Mouse (Mus musculus): ENCODE measurements at regions not wholly inside any gene's neighbourhood (a gene's known extent, or its start where the extent isn't known, plus 50 kb on each side); places are given as distances from the start of the nearest gene placed in this dataset.

DNA sequence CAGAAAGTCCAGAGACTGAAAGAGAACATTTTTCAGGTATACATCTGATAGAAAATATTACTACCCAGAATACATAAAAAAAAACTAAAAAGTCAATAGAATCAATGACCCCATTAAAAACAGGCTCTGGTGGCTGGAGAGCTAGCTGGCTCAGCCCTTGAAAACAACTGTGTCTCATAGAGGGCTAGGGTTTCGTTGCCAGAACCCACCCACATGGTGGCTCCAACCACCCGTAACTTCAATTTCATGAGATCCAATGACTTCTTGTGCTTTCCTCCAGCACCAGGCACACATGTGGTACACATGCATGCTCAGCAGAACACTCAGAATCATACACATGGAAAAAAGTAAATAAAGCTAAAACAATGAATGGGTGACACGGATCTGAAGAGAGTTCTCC is 143.6 kb upstream of the Akirin2 start:
- Histone ChIP-seq H3K9ac (ENCODE audit: insufficient read depth, low read depth) (no peak overlapping the region), H3K4me2 (ENCODE audit: insufficient read depth, low read depth, poor library complexity, severe bottlenecking) (no peak overlapping the region), H3K27me3 (replicated peaks) (no peaks in the 10 kb centered on the region), H3K79me2 (replicated peaks; ENCODE audit: control insufficient read depth, extremely low read depth, insufficient read depth, poor library complexity, severe bottlenecking) (no peaks in the 10 kb centered on the region), H3K4me3 (replicated peaks in 1 of 3; ENCODE audit: low read depth in 2 of 3, low read length in 2 of 3, poor library complexity in 1 of 3) (no peak overlapping the region), H3K9me3 (replicated peaks; ENCODE audit: low read length) (no peaks in the 10 kb centered on the region), H3K4me1 (ENCODE audit: control insufficient read depth in 1 of 2, insufficient read depth in 2 of 2) (no peaks in the 10 kb centered on the region), H3K36me3 (replicated peaks in 1 of 2; ENCODE audit: control insufficient read depth in 1 of 2, insufficient read depth in 1 of 2, low read length in 1 of 2) (no peaks in the 10 kb centered on the region), H3K27ac (ENCODE audit: insufficient read depth, low read depth) (no peak overlapping the region)
- DNase-seq (ENCODE audit: extremely low read depth): no peak
- dilution Hi-C loops (cut with MboI; ENCODE audit: extremely low pct_ligation_motif_present, extremely low pct_unique_long_range_greater_than_20kb, low sequenced_read_pairs) (no loop called here), in situ Hi-C loops (cut with MboI; ENCODE audit: low pct_ligation_motif_present, low pct_unique_long_range_greater_than_20kb, low sequenced_read_pairs) (no loop called here)
- TF ChIP-seq KAT2A (IDR thresholded peaks at IDR 0.05; ENCODE audit: insufficient replicate concordance, low read length): no peak
- TF ChIP-seq NRF1 (IDR thresholded peaks at IDR 0.05; ENCODE audit: low read depth, low read length): no peak
- no peak for TF ChIP-seq PAX5 (IDR thresholded peaks at IDR 0.05; ENCODE audit: low read length)
- TF ChIP-seq ETS1 (conservative IDR thresholded peaks at IDR 0.05; ENCODE audit: low read depth, low read length): no peak
- TF ChIP-seq IRF4 (IDR thresholded peaks at IDR 0.05; ENCODE audit: low read depth, low read length): no peak
- TF ChIP-seq MAZ (IDR thresholded peaks at IDR 0.05; ENCODE audit: low read depth, low read length): no peak
- no peak for TF ChIP-seq JUND (conservative IDR thresholded peaks at IDR 0.05; ENCODE audit: low read depth, low read length)
- TF ChIP-seq CHD2 (IDR thresholded peaks at IDR 0.05; ENCODE audit: low read length): no peak
- no peak for TF ChIP-seq SMC3 (IDR thresholded peaks at IDR 0.05; ENCODE audit: low read depth, low read length)
- TF ChIP-seq RCOR1 (conservative IDR thresholded peaks at IDR 0.05; ENCODE audit: low read depth, low read length): no peak
- TF ChIP-seq E2F4 (IDR thresholded peaks at IDR 0.05; ENCODE audit: insufficient replicate concordance, low read depth, low read length): no peak
- TF ChIP-seq ELF1 (IDR thresholded peaks at IDR 0.05; ENCODE audit: low read depth, low read length): no peak
- no peak for TF ChIP-seq MAFK (IDR thresholded peaks at IDR 0.05; ENCODE audit: insufficient replicate concordance, low read length)
- TF ChIP-seq NELFE (IDR thresholded peaks at IDR 0.05; ENCODE audit: low read depth, low read length): no peak
- no peak for TF ChIP-seq USF2 (conservative IDR thresholded peaks at IDR 0.05; ENCODE audit: low read depth, low read length)
- no peak for TF ChIP-seq UBTF (IDR thresholded peaks at IDR 0.05; ENCODE audit: low read depth, low read length)

DNA sequence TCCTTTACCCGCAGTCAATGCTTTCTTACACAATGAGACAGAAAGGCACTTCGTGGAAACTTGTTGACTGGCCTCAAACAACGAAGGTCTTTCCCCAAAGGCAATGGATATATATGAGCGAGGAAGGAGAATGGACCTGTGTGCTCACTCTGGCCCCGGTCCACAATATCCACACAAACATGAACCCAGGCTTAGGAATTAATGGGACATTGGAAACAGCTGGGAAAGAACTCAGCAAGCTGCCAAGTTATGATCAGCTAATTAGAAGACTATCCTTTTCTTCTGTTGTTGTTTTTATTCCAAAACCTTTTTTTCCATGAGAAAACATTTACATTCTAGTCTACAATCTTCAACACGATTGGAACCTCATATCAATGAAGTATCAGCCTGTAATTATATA is 129.8 kb upstream of the Akirin2 start:
- no peak for DNase-seq (ENCODE audit: extremely low read depth)
- H3K27me3 ChIP-seq (replicated peaks): no peaks in the 10 kb centered on the region
- dilution Hi-C loops (cut with MboI; ENCODE audit: extremely low pct_ligation_motif_present, extremely low pct_unique_long_range_greater_than_20kb, low sequenced_read_pairs): no loop called here
- no peak overlapping the region for H3K4me2 ChIP-seq (ENCODE audit: insufficient read depth, low read depth, poor library complexity, severe bottlenecking)
- in situ Hi-C loops (cut with MboI; ENCODE audit: low pct_ligation_motif_present, low pct_unique_long_range_greater_than_20kb, low sequenced_read_pairs): no loop called here
- no peak overlapping the region for H3K27ac ChIP-seq (ENCODE audit: insufficient read depth, low read depth)
- TF ChIP-seq USF2 (conservative IDR thresholded peaks at IDR 0.05; ENCODE audit: low read depth, low read length): no peak
- TF ChIP-seq ZC3H11A (IDR thresholded peaks at IDR 0.05; ENCODE audit: low read depth, low read length): no peak
- no peak for TF ChIP-seq JUND (conservative IDR thresholded peaks at IDR 0.05; ENCODE audit: low read depth, low read length)
- no peak for TF ChIP-seq MXI1 (IDR thresholded peaks at IDR 0.05; ENCODE audit: low read depth, low read length)
- no peak for TF ChIP-seq BHLHE40 (IDR thresholded peaks at IDR 0.05; ENCODE audit: low read depth, low read length)
- TF ChIP-seq ZNF384 (IDR thresholded peaks at IDR 0.05; ENCODE audit: low read depth, low read length): no peak
- TF ChIP-seq TCF12 (IDR thresholded peaks at IDR 0.05; ENCODE audit: low read depth, low read length): no peak
- no peak for TF ChIP-seq CHD1 (IDR thresholded peaks at IDR 0.05; ENCODE audit: low read depth, low read length)
- TF ChIP-seq TBP (conservative IDR thresholded peaks at IDR 0.05; ENCODE audit: low read depth, low read length): no peak
- TF ChIP-seq SIN3A (IDR thresholded peaks at IDR 0.05; ENCODE audit: low read length): no peak
- no peak for TF ChIP-seq ELF1 (IDR thresholded peaks at IDR 0.05; ENCODE audit: low read depth, low read length)
- no peak for TF ChIP-seq EP300 (IDR thresholded peaks at IDR 0.05; ENCODE audit: low read length)
- no peak for TF ChIP-seq MAX (IDR thresholded peaks at IDR 0.05; ENCODE audit: low read length)
- TF ChIP-seq POLR2A (IDR thresholded peaks at IDR 0.05; ENCODE audit: low read depth, low read length): no peak
- no peak for TF ChIP-seq ZMIZ1 (IDR thresholded peaks at IDR 0.05; ENCODE audit: low read depth, low read length)
- TF ChIP-seq NRF1 (IDR thresholded peaks at IDR 0.05; ENCODE audit: low read depth, low read length): no peak
- no peak for TF ChIP-seq E2F4 (IDR thresholded peaks at IDR 0.05; ENCODE audit: insufficient replicate concordance, low read depth, low read length)
- no peak for TF ChIP-seq POLR2AphosphoS2 (IDR thresholded peaks at IDR 0.05; ENCODE audit: low read depth, low read length)
- no peak for TF ChIP-seq UBTF (IDR thresholded peaks at IDR 0.05; ENCODE audit: low read depth, low read length)
- TF ChIP-seq KAT2A (IDR thresholded peaks at IDR 0.05; ENCODE audit: insufficient replicate concordance, low read length): no peak
- no peaks in the 10 kb centered on the region for H3K79me2 ChIP-seq (replicated peaks; ENCODE audit: control insufficient read depth, extremely low read depth, insufficient read depth, poor library complexity, severe bottlenecking)
- H3K9ac ChIP-seq (ENCODE audit: insufficient read depth, low read depth): no peak overlapping the region
- H3K36me3 ChIP-seq (replicated peaks in 1 of 2; ENCODE audit: control insufficient read depth in 1 of 2, insufficient read depth in 1 of 2, low read length in 1 of 2): no peaks in the 10 kb centered on the region
- no peak overlapping the region for H3K4me3 ChIP-seq (replicated peaks in 1 of 3; ENCODE audit: low read depth in 2 of 3, low read length in 2 of 3, poor library complexity in 1 of 3)
- H3K9me3 ChIP-seq (replicated peaks; ENCODE audit: low read length): no peaks in the 10 kb centered on the region
- no peaks in the 10 kb centered on the region for H3K4me1 ChIP-seq (ENCODE audit: control insufficient read depth in 1 of 2, insufficient read depth in 2 of 2)

All from CH12.LX (cell line).